Mouse (Mus musculus): ENCODE data around the gene Gucy1b2.
A peak's percentile ranks its signal among the peaks of the same experiment; 100 is the strongest.

Gucy1b2 gene

DNA sequence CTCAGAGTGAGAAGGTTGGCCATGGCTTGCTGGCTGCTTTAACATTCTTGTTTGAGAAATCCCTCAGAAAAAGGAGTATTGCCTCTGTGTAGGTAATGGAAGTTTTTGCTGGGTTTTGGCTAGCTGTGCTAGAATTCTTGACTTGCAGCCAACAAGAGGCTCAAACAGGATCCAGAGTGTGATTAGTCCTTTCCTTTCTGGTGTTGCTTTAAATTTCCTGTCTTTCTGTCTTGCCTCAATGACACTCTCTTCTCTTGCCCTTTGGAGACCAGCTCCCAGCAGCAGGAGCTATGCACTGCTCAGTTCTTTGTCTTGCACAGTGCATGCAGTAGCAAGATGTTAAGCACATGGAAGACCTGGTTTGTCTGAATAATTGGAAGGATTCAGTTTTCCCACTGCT, 80.4 kb downstream of the Gucy1b2 start:
- peak; percentile 12 to 76 for DNase-seq (ENCODE audit: inconsistent age in 2 of 2, low spot score in 1 of 2)

DNA sequence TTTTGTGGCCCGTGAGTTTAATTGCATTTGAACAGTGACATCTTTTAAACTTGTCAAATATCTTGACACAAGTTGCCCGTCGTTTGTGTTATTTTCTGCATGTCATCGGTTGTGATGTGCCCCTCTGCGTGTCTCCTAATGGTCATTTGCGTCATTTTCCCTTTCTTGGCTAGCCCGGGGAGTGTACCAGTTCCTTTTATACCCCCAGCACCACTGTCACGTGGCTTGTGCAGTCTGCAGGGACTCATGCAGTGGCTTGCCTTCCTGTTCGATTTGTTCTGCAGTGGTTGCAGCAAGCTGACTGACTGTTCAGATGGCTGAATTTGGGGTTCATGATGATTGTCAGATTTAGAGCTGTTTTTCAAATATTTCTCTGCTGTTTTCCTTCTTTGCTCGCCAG, 82.1 kb downstream of the Gucy1b2 start:
- DNase-seq (ENCODE audit: inconsistent age in 2 of 2, low spot score in 1 of 2) = no peak

DNA sequence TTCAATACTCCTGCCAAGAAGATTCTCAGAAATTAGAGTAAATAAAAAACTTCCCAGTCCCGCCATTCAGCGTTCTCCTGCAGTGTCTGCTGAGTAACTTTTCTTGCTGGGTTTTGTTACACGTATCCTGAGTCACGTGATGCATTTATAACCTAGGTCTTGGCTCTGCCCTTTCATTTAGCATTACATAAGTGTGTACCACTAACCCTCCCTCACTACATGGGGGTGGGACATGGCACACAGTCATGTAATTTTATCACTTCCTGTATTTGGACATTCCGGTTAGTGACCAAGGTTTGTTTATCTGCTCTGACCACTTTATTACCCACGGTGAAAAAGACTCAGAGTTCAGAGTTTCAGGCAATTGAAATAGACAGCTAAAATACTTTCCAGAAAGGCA, 85.3 kb downstream of the Gucy1b2 start:
- DNase-seq (ENCODE audit: inconsistent age in 2 of 2, low spot score in 1 of 2) = peak; percentile 42 to 77

DNA sequence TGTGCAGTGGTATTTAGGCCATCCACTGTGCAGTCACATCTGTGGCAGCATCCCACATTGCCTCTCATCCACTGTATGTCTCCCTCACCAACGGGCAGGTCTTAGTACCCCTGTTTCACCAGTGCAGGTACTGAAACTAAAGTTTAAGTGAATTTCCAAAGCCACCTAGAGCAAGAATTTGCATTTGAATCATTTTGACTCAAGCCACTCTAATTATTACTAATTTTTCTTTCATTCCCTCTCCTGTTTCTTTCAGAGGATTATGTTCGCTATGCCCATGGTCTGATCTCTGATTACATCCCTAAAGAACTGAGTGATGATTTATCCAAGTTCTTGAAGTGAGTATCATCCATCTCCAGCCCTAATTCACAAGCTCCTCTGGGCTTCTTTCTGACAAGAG, 92.3 kb downstream of the Gucy1b2 start:
- no peak for DNase-seq (ENCODE audit: inconsistent age in 2 of 2, low spot score in 1 of 2)

- DNase-seq (ENCODE audit: inconsistent age in 2 of 2, low spot score in 1 of 2) = no peak
Observed at GRCm38 (mm10) chr14:62361263-62361980, 94.7 kb downstream of the Gucy1b2 start.

- DNase-seq (ENCODE audit: inconsistent age in 2 of 2, low spot score in 1 of 2) = no peak
Observed at GRCm38 (mm10) chr14:62355201-62355600, 100.9 kb downstream of the Gucy1b2 start.

DNA sequence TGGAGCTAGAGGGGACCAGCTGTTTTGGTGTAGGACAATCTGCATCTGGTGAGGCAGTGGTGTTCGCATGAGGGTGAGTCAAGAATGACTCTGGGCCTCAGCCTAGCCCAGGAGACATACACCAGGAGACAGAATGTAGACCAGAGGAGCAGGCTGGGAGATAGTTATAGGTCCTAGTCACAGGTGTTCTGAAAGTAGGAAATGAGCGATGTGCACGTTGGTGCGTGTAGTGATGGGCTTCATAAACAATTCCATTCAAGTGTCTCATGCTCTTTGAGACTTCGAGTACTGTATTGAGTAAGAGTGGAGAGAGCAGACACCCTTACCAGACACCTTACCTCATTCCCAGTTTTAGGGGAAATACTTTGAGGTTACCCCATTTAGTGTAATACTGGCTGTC, 102.3 kb downstream of the Gucy1b2 start:
- no peak for DNase-seq (ENCODE audit: inconsistent age in 2 of 2, low spot score in 1 of 2)

DNA sequence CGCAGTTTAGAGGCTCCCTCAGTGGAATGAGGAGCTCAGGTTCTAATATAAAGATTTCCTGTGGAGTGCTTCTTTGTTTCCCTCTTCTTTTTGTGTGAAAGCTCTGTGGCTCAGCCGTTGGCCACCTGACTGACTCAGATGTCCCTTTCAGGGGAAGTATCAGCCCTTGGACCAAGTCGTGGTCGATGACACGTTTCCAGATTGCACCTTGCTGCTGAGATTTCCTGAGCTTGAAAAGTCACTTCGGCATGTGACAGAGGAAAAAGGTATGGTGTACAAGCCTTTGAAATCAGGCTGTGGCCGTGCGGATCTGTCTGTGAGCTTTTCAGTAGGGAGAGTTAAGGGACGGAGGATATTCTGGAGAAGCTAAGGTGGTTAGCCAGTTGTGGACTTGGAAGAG, 102.7 kb downstream of the Gucy1b2 start:
- DNase-seq (ENCODE audit: inconsistent age in 2 of 2, low spot score in 1 of 2) = no peak

DNA sequence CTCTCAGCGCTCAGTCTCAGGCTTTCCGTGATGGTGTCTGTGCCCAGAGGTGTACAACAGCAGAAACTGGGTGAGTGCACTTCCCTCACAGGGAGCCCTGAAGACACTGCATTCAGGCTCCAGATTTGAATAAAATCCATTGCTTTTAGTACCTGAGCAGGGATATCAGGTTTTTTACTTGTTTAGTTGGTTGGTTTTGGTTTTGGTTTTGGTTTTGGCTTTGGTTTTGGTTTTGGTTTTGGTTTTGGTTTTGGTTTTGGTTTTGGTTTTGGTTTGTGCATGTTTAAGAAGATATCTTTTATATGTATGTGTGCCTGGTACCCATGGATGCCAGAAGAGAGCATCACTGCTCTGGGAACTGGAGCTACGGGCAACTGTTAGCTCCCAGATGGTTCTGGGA, 105.2 kb downstream of the Gucy1b2 start:
- no peak for DNase-seq (ENCODE audit: inconsistent age in 2 of 2, low spot score in 1 of 2)

- DNase-seq (ENCODE audit: inconsistent age in 2 of 2, low spot score in 1 of 2) = no peak
Observed at GRCm38 (mm10) chr14:62350186-62350585, 105.9 kb downstream of the Gucy1b2 start.

- no peak for DNase-seq (ENCODE audit: inconsistent age in 2 of 2, low spot score in 1 of 2)
Observed at GRCm38 (mm10) chr14:62349786-62350185, 106.3 kb downstream of the Gucy1b2 start.

GRCm38 (mm10) chr14:62347103-62347502, 109.0 kb downstream of the Gucy1b2 start:
- DNase-seq (ENCODE audit: inconsistent age in 2 of 2, low spot score in 1 of 2) = no peak

DNA sequence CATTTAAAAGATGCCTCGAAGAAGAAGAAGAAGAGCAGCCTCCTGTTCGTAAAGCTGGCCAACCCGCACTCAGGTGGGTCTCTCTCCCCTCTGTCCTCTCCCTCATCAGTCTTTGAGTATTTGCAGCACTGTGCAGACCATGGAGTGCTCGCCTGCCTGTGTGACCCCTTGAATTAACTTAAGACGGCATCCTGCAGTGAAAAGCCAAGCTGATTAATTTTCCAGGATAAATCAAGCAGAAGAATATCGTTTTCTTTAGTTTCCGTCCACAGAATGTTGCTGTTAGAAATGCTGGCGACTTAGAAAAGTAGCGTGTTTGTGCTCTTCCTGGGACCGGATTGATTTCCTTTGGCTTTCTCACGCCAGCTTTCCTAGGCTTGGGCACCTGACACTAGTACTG, 109.5 kb downstream of the Gucy1b2 start:
- DNase-seq (ENCODE audit: inconsistent age in 2 of 2, low spot score in 1 of 2) = no peak
